Mouse (Mus musculus) CH12.LX (cell line): ENCODE results near the gene Ramp2. TPM values are rescaled to one million over a fixed set of nuclear protein-coding genes. Genes with fewer than 3 reads are reported as not detected.

Source experiments
- DNase-seq: peaks from one replicate; pipeline ENCODE4 v3.0.0-alpha.2; 2013; ENCODE audit errors: extremely low read depth
- H3K27ac ChIP-seq: 2 replicates; pipeline ENCODE4 v1.5.1; 2012; ENCODE audit warnings: low read depth, mild to moderate bottlenecking, control low read depth, moderate library complexity; ENCODE audit not compliant: insufficient read depth
- H3K27me3 ChIP-seq: replicated peaks from 2 replicates; pipeline ENCODE3; 2012; ENCODE audit warnings: inconsistent platforms
- H3K36me3 ChIP-seq, 2 experiments: replicated peaks in 1 of 2; 2 replicates each; pipeline versions ENCODE3 to v1.6.1; 2012; ENCODE audit warnings: inconsistent platforms in 1 of 2, low read length in 1 of 2, mild to moderate bottlenecking in 1 of 2, mixed read lengths in 1 of 2, moderate library complexity in 1 of 2; ENCODE audit not compliant: control insufficient read depth in 1 of 2, insufficient read depth in 1 of 2
- H3K4me1 ChIP-seq, 2 experiments: 2 replicates each; pipeline ENCODE4 v1.6.1; 2012; ENCODE audit warnings: inconsistent platforms in 1 of 2, moderate library complexity in 1 of 2; ENCODE audit not compliant: insufficient read depth in 2 of 2, control insufficient read depth in 1 of 2
- H3K4me2 ChIP-seq: 2 replicates; pipeline ENCODE4 v1.6.1; 2012; ENCODE audit warnings: low read depth, mild to moderate bottlenecking, control low read depth; ENCODE audit not compliant: poor library complexity, insufficient read depth, severe bottlenecking
- H3K4me3 ChIP-seq, 3 experiments: fragments of 150-350 bp in 1 of 3; sonication (generic) in 1 of 3; replicated peaks in 1 of 3; 2 replicates each; pipeline versions ENCODE3 to v1.5.1; 2011 to 2012; ENCODE audit warnings: low read depth in 2 of 3, low read length in 2 of 3, mild to moderate bottlenecking in 2 of 3, moderate library complexity in 2 of 3, control low read depth in 1 of 3, improper control_type of control experiment in 1 of 3, inconsistent platforms in 1 of 3, mixed read lengths in 1 of 3; ENCODE audit not compliant: poor library complexity in 1 of 3
- H3K79me2 ChIP-seq: replicated peaks from 2 replicates; pipeline ENCODE4 v1.6.1; 2012; ENCODE audit warnings: mild to moderate bottlenecking, moderate library complexity; ENCODE audit not compliant: control insufficient read depth, poor library complexity, insufficient read depth, severe bottlenecking; ENCODE audit errors: extremely low read depth
- H3K9ac ChIP-seq: 2 replicates; pipeline ENCODE4 v1.6.1; 2012; ENCODE audit warnings: low read depth, mild to moderate bottlenecking, control low read depth, moderate library complexity; ENCODE audit not compliant: insufficient read depth
- H3K9me3 ChIP-seq: replicated peaks from 2 replicates; pipeline ENCODE3; 2012; ENCODE audit warnings: low read length, inconsistent platforms, mixed read lengths
- BHLHE40 ChIP-seq: IDR thresholded peaks from 2 replicates; pipeline ENCODE4 v1.6.1; 2011; ENCODE audit warnings: mild to moderate bottlenecking, low read depth, low read length, improper control_type of control experiment
- EP300 ChIP-seq: IDR thresholded peaks from 2 replicates; pipeline ENCODE4 v1.6.1; 2011; ENCODE audit warnings: low read length, improper control_type of control experiment
- ETS1 ChIP-seq: conservative IDR thresholded peaks from 2 replicates; pipeline ENCODE4 v1.6.1; 2012; ENCODE audit warnings: low read depth, mild to moderate bottlenecking, inconsistent platforms, low read length, improper control_type of control experiment, moderate library complexity
- HCFC1 ChIP-seq: IDR thresholded peaks from 2 replicates; pipeline ENCODE4 v1.6.1; 2012; ENCODE audit warnings: low read depth, mild to moderate bottlenecking, inconsistent platforms, low read length, improper control_type of control experiment
- IRF4 ChIP-seq: IDR thresholded peaks from 2 replicates; pipeline ENCODE4 v1.6.1; 2014; ENCODE audit warnings: low read depth, mild to moderate bottlenecking, inconsistent platforms, low read length, improper control_type of control experiment
- JUN ChIP-seq: IDR thresholded peaks from 2 replicates; pipeline ENCODE4 v1.6.1; 2011; ENCODE audit warnings: low read depth, mild to moderate bottlenecking, low read length, improper control_type of control experiment, moderate library complexity; ENCODE audit not compliant: insufficient read depth
- JUND ChIP-seq: conservative IDR thresholded peaks from 2 replicates; pipeline ENCODE4 v1.6.1; 2011; ENCODE audit warnings: low read depth, low read length, improper control_type of control experiment
- MAX ChIP-seq: IDR thresholded peaks from 2 replicates; pipeline ENCODE4 v1.6.1; 2011; ENCODE audit warnings: low read length, improper control_type of control experiment
- MXI1 ChIP-seq: IDR thresholded peaks from 2 replicates; pipeline ENCODE4 v1.6.1; 2011; ENCODE audit warnings: mild to moderate bottlenecking, low read depth, low read length, improper control_type of control experiment
- MYC ChIP-seq: IDR thresholded peaks from 2 replicates; pipeline ENCODE4 v1.6.1; 2011; ENCODE audit warnings: low read depth, mild to moderate bottlenecking, improper control_type of control experiment, low read length
- NELFE ChIP-seq: IDR thresholded peaks from 2 replicates; pipeline ENCODE4 v1.6.1; 2011; ENCODE audit warnings: low read depth, low read length, improper control_type of control experiment
- NRF1 ChIP-seq: IDR thresholded peaks from 2 replicates; pipeline ENCODE4 v1.6.1; 2014; ENCODE audit warnings: low read depth, mild to moderate bottlenecking, inconsistent platforms, low read length, improper control_type of control experiment, moderate library complexity
- POLR2A ChIP-seq: IDR thresholded peaks from 2 replicates; pipeline ENCODE4 v1.6.1; 2011; ENCODE audit warnings: low read depth, mild to moderate bottlenecking, improper control_type of control experiment, low read length
- POLR2AphosphoS2 ChIP-seq: IDR thresholded peaks from 2 replicates; pipeline ENCODE4 v1.6.1; 2011; ENCODE audit warnings: low read depth, low read length, improper control_type of control experiment
- RCOR1 ChIP-seq: conservative IDR thresholded peaks from 2 replicates; pipeline ENCODE4 v1.6.1; 2012; ENCODE audit warnings: low read depth, mild to moderate bottlenecking, inconsistent platforms, low read length, improper control_type of control experiment
- TBP ChIP-seq: conservative IDR thresholded peaks from 2 replicates; pipeline ENCODE4 v1.6.1; 2011; ENCODE audit warnings: low read depth, low read length, improper control_type of control experiment
- USF2 ChIP-seq: conservative IDR thresholded peaks from 2 replicates; pipeline ENCODE4 v1.6.1; 2011; ENCODE audit warnings: low read depth, low read length, improper control_type of control experiment
- ZKSCAN1 ChIP-seq: IDR thresholded peaks from 2 replicates; pipeline ENCODE4 v1.6.1; 2012; ENCODE audit warnings: low read depth, inconsistent platforms, low read length, improper control_type of control experiment, borderline replicate concordance
- dilution Hi-C: fragments of 300-500 bp; cut with MboI; formaldehyde crosslinking; loops from 2 replicates; pipeline ENCODE4 v1.14.3; 2020; ENCODE audit warnings: low sequenced_read_pairs; ENCODE audit not compliant: extremely low pct_unique_long_range_greater_than_20kb, extremely low pct_ligation_motif_present
- in situ Hi-C: fragments of 300-500 bp; cut with MboI; formaldehyde crosslinking; loops from 3 replicates; pipeline ENCODE4 v1.14.3; 2019; ENCODE audit warnings: low sequenced_read_pairs, low pct_ligation_motif_present, low pct_unique_long_range_greater_than_20kb, mixed read lengths
- polyA plus RNA-seq: library from polyadenylated mRNA; unstranded; fragments of >175 nt; gene quantifications from 2 replicates; pipeline ENCODE4 v1.2.1, GENCODE M21; 2012; ENCODE audit warnings: low read depth; ENCODE audit not compliant: insufficient read length
- total RNA-seq, 2 experiments: library from RNA; depleted of rRNA; stranded (reverse); fragments of 300-350 nt in 1 of 2; fragments of >200 nt in 1 of 2; gene quantifications; 2 replicates each; pipeline ENCODE4 v1.2.3; 2012 to 2014

Gene Ramp2
- total and polyA plus RNA-seq, 3 experiments = 0.26 to 1.3 (median 0.33) TPM

GRCm38 (mm10) chr11:101276319-101277070, 30.7 kb downstream of the Ramp2 start:
- Histone ChIP-seq H3K9me3 (no peaks in the 10 kb centered on the region), H3K9ac (no peak overlapping the region), H3K36me3 (peaks cover 14 to 42% of the 10 kb centered on the region in 2 experiments), H3K27ac (no peak overlapping the region), H3K27me3 (no peaks in the 10 kb centered on the region), H3K79me2 (no peaks in the 10 kb centered on the region; the same call in 1 of the 2 replicates), H3K4me1 (peaks cover 13 to 42% of the 10 kb centered on the region in 2 experiments), H3K4me3 (no peak overlapping the region), H3K4me2 (no peak overlapping the region)
- in situ Hi-C loops (no loop called here), dilution Hi-C loops (no loop called here)
- no peak for DNase-seq
- TF ChIP-seq POLR2A (0 out of 2 replicates have a peak, but pooled peaks have one; percentile 10), TBP (no peak), USF2 (no peak)

- Histone ChIP-seq H3K27ac (peak overlapping the region; percentile 37; the same call in 1 of the 2 replicates), H3K27me3 (no peaks in the 10 kb centered on the region), H3K9ac (peak overlapping the region; percentile 66), H3K4me1 (peaks cover 13 to 42% of the 10 kb centered on the region in 2 experiments), H3K36me3 (peaks cover 14 to 40% of the 10 kb centered on the region in 2 experiments), H3K79me2 (no peaks in the 10 kb centered on the region; the same call in 1 of the 2 replicates), H3K9me3 (no peaks in the 10 kb centered on the region), H3K4me3 (peak overlapping the region; percentile 77 to 91 (median 82)), H3K4me2 (peak overlapping the region; percentile 60)
- dilution Hi-C loops (no loop called here), in situ Hi-C loops (no loop called here)
- peak; percentile 78 for DNase-seq
- TF ChIP-seq MAX (0 out of 2 replicates have a peak, but pooled peaks have one; percentile 56), POLR2A (peak; percentile 53), JUND (peak; percentile 75), BHLHE40 (peak; percentile 84), HCFC1 (peak; percentile 41; the same call in 1 of the 2 replicates), NELFE (no peak), IRF4 (no peak), MXI1 (no peak; the same call in 1 of the 2 replicates), JUN (peak; percentile 34; the same call in 1 of the 2 replicates), MYC (peak; percentile 63; the same call in 1 of the 2 replicates), RCOR1 (peak; percentile 23; the same call in 1 of the 2 replicates), ETS1 (peak; percentile 21; the same call in 1 of the 2 replicates), EP300 (peak; percentile 39), ZKSCAN1 (no peak), NRF1 (0 out of 2 replicates have a peak, but pooled peaks have one; percentile 13), TBP (0 out of 2 replicates have a peak, but pooled peaks have one; percentile 38), POLR2AphosphoS2 (no peak)
These were observed 31.8 kb downstream of the Ramp2 start for GRCm38 (mm10) chr11:101277381-101278222.
